Mouse (Mus musculus) left cerebral cortex, adult 11 months (tissue): ENCODE measurements around the gene Postn.
A peak's percentile ranks its signal among the peaks of the same experiment; 100 is the strongest.

Experiments
- DNase-seq: peaks from one replicate; pipeline ENCODE4 v3.0.0; 2022; ENCODE audit warnings: low spot score

Postn gene

GRCm38 (mm10) chr3:54420189-54420928 is 59.5 kb downstream of the Postn start:
- no peak for DNase-seq

DNA sequence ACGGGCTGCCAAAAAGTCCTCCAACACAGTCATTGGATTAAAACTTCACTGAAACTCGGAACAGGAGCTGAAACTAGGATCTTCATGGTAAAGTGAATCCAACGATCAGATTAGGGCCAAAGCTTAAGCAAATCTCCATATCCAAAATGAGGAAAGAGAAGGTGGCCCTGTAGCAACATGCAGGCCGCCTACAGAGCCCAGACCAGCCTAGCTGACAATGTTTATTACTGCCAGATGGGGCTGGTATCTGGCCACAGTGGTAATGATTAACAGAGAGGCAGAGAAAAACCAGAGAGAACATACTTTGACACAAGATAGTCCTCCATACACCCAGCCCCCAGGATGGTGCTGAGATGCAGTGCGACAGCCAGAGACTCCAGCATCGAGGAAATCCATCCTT is 60.1 kb downstream of the Postn start:
- no peak for DNase-seq

DNA sequence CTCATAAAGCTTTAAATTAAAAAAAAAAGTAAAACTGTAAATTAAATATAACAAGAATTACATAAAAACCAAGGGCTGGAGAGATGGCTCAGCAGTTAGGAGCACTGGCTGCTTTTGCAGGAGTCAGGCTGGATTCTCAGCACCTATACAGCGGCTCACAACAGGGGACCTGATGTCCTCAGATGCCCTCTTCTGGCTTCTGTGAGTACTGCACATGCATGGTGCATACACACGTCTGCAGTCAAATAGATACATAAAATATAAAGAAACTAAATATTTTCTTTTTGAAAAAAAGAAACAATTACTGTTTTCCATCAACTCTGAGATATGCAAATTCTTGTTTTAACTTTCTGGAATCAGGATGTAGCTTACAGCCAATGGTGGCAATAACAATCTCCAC is 60.8 kb downstream of the Postn start:
- DNase-seq, result no peak

DNA sequence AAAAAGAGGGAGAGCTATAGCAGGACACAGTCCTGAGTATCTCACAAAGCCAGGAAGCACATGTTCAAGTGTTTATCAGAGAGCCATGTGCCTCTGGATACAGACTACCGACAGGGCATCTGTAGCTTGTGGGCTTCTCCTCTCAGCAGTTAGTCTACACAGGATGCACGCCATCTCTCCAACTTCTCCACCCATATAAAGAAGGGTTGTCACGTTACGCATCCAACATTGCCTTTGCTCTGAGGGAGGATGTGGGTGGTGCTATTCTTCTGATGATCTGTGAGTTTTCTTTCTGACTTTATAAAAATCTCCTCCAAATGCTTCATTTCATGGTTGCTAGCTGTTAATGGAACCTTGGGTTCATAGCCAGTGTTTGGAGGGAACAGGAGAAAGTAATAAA is 63.2 kb downstream of the Postn start:
- peak; percentile 2 for DNase-seq

- DNase-seq, result no peak
These were observed 70.8 kb downstream of the Postn start for GRCm38 (mm10) chr3:54431663-54432062.

- DNase-seq, result no peak
These were observed 71.3 kb downstream of the Postn start for GRCm38 (mm10) chr3:54432167-54432566.

DNA sequence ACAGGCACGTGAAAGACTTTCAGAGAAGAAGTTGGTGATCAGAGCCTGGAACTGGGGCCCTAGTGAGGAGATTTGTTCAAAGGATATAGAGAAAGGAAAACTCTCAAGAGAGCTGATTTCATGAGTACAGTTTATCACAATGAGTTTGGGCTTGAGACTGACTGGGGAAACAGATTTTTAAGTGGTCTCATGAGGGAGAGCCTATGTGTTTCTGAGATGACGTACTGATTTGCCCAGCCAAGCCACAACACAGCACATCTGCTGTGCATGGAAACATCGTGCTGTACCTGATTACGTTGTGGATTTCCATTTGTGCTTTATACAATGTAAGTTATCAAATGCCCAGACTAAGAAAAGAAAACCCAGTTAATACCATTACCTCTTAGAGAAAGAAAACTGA is 71.7 kb downstream of the Postn start:
- no peak for DNase-seq

GRCm38 (mm10) chr3:54434571-54434970 is 73.7 kb downstream of the Postn start:
- no peak for DNase-seq

DNA sequence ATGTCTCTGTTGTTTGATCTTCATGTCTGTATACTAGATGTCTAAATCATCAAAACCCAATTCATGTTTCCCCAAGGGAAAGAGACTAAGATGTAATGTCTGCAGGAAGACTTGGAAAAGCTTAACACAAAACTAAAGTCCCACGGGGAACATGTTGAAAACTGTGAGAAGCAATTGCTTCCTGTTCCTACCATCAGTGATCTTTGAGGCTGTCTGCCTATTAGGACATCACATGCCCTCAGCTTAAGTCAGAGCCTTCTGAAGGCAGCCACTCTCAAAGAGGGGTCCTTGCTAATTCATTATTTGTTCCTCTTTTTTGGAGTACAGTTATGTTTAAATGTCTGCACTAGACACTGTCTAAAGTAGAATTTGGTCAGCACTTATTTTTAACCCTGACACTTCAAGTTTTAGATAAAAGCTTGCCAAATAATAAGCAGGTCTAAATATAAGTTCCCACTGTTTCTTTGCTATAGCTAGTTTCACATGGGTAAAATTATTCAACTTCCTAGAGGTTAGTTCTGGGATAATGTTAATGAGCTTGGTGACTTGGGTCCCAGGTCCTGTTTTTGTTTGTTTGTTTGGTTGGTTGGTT is 75.6 kb downstream of the Postn start:
- no peak for DNase-seq
